In genomic region chr9:37808976-37809375, GRCm38 (mm10) we compare ENCODE assay signal across 21 mouse cellular contexts. TPM values are rescaled to one million over a fixed set of nuclear protein-coding genes. Genes with fewer than 3 reads are reported as not detected.
DNase-seq lines count a peak whose midpoint lies in the region; TF ChIP-seq lines count a peak whose summit lies in the region.
"Had no signal": no experiment of that assay in that cellular context is flagged by ENCODE, and none has a peak within 500 bp of the region (broad histone marks: within the 10 kb centered on the region; RNA-seq: fewer than 3 reads in every experiment).

No protein-coding gene starts in this region.

- no peaks in the 10 kb centered on the region for H3K27me3 ChIP-seq in kidney, adult 2 months (replicated peaks; ENCODE audit: control insufficient read depth, insufficient read depth, low read length)
- H3K27me3 ChIP-seq: embryonic facial prominence, embryonic 12.5 days; midbrain, embryonic 12.5 days had no signal

- WGBS in kidney, adult 2 months: 52% methylated on average over 2 of the region's 2 CpGs

- no peak for TF ChIP-seq CTCF in kidney, adult 2 months (conservative IDR thresholded peaks at IDR 0.05; ENCODE audit: insufficient read depth, insufficient read length, low read depth, low read length)
- no peak for TF ChIP-seq CTCF in brain, embryonic 14.5 days (IDR thresholded peaks at IDR 0.05; ENCODE audit: borderline replicate concordance, extremely low read depth, insufficient read depth, insufficient read length)

- TF ChIP-seq POLR2A in kidney, adult 2 months (IDR thresholded peaks at IDR 0.05; ENCODE audit: low read depth, low read length): no peak
- no peak for TF ChIP-seq POLR2A in brain, embryonic 14.5 days (IDR thresholded peaks at IDR 0.05; ENCODE audit: borderline replicate concordance, extremely low read depth, insufficient read depth, insufficient read length, poor library complexity, severe bottlenecking)

- peak; percentile 2 for DNase-seq in kidney, adult 2 months
- no peak for DNase-seq in kidney, adult 18-20 months
- peak; percentile 34 for DNase-seq in ovary, postnatal 36 days (ENCODE audit: low spot score)
- DNase-seq in ovary, postnatal 14 days (ENCODE audit: low spot score): no peak
- peak; percentile 72 for DNase-seq in adrenal gland, adult 2 months
- peak; percentile 14 for DNase-seq in brain, embryonic 14.5 days (ENCODE audit: low read depth)
- DNase-seq in T-cell, adult 2 months (ENCODE audit: low spot score): no peak
- no peak for DNase-seq in MN1 (ENCODE audit: low spot score)
- DNase-seq: kidney, adult 9 months; liver; lung, adult 18-20 months; lung, postnatal 4 days; thymus, postnatal 4 days had no signal

- no peak overlapping the region for H3K27ac ChIP-seq in kidney, adult 2 months (ENCODE audit: insufficient read depth, low read depth, low read length)
- H3K27ac ChIP-seq: embryonic facial prominence, embryonic 12.5 days; midbrain, embryonic 12.5 days had no signal

- no peak overlapping the region for H3K4me3 ChIP-seq in kidney, adult 2 months (ENCODE audit: insufficient read depth, low read depth, low read length)
- H3K4me3 ChIP-seq: embryonic facial prominence, embryonic 12.5 days; midbrain, embryonic 12.5 days had no signal

- no peaks in the 10 kb centered on the region for H3K4me1 ChIP-seq in kidney, adult 2 months (ENCODE audit: control insufficient read depth, insufficient read depth, low read length)
- H3K4me1 ChIP-seq: embryonic facial prominence, embryonic 12.5 days; midbrain, embryonic 12.5 days had no signal

- H3K36me3 ChIP-seq in kidney, adult 2 months (ENCODE audit: control insufficient read depth, insufficient read depth, low read length): no peaks in the 10 kb centered on the region
- H3K36me3 ChIP-seq: embryonic facial prominence, embryonic 12.5 days; midbrain, embryonic 12.5 days had no signal

RNA-seq across cellular contexts. Expression of gene Olfr876, which starts 6.1 kb away (rescaled TPM):
- not detected in 2 replicates for polyA plus RNA-seq in kidney, adult 2 months (2012; rRNA removed)
- not detected for total RNA-seq in adrenal gland, adult 2 months (2021)
- not detected in 2 replicates for polyA plus RNA-seq in adrenal gland, adult 2 months (2012; rRNA removed)
- not detected in 2 replicates for polyA plus RNA-seq in brain, embryonic 14.5 days (2012; rRNA removed)
- total RNA-seq: layer of hippocampus, adult 8-10 months; left cerebral cortex, adult 8-10 months had no signal
- polyA plus RNA-seq: embryonic facial prominence, embryonic 12.5 days; heart, embryonic 16.5 days; hindbrain, embryonic 16.5 days; midbrain, embryonic 12.5 days; spleen, adult 2 months; stomach, embryonic 16.5 days had no signal

RNA-seq across cellular contexts. Expression of gene Olfr875, which starts 37.3 kb away (rescaled TPM):
- polyA plus RNA-seq in kidney, adult 2 months (2012; rRNA removed): not detected in 2 replicates
- total RNA-seq in adrenal gland, adult 2 months (2021): not detected
- not detected in 2 replicates for polyA plus RNA-seq in adrenal gland, adult 2 months (2012; rRNA removed)
- 0.03 TPM in 1 of 2 replicates, not detected in the other for polyA plus RNA-seq in brain, embryonic 14.5 days (2012; rRNA removed)
- total RNA-seq: layer of hippocampus, adult 8-10 months; left cerebral cortex, adult 8-10 months had no signal
- polyA plus RNA-seq: embryonic facial prominence, embryonic 12.5 days; heart, embryonic 16.5 days; hindbrain, embryonic 16.5 days; midbrain, embryonic 12.5 days; spleen, adult 2 months; stomach, embryonic 16.5 days had no signal

RNA-seq across cellular contexts. Expression of gene Olfr877, which starts 45.1 kb away (rescaled TPM):
- polyA plus RNA-seq in kidney, adult 2 months (2012; rRNA removed): not detected in 2 replicates
- 1 to 10 TPM in 1 of 2 experiments, not detected in 1; 1.0 TPM for total RNA-seq in adrenal gland, adult 2 months (2021)
- 0.27 and 0.99 TPM in 2 replicates for polyA plus RNA-seq in adrenal gland, adult 2 months (2012; rRNA removed)
- polyA plus RNA-seq in brain, embryonic 14.5 days (2012; rRNA removed): not detected in 2 replicates
- total RNA-seq: layer of hippocampus, adult 8-10 months; left cerebral cortex, adult 8-10 months had no signal
- polyA plus RNA-seq: embryonic facial prominence, embryonic 12.5 days; heart, embryonic 16.5 days; hindbrain, embryonic 16.5 days; midbrain, embryonic 12.5 days; spleen, adult 2 months; stomach, embryonic 16.5 days had no signal

Comparison
In these comparisons a context has a peak if more than half of its experiments do, and no peak if none do; other contexts are left out.
1. DNase-seq: peak in kidney, adult 2 months (single experiment), ovary, postnatal 36 days (single experiment), adrenal gland, adult 2 months (single experiment) and brain, embryonic 14.5 days (single experiment); none in kidney, adult 18-20 months (single experiment), ovary, postnatal 14 days (single experiment), T-cell, adult 2 months (single experiment) and MN1 (single experiment).